Mouse (Mus musculus): ENCODE results near the gene Vmn1r197. TPM values are rescaled to one million over a fixed set of nuclear protein-coding genes. Genes with fewer than 3 reads are reported as not detected.
"Not testable (repeated sequence)": the region's sequence is repeated elsewhere in the genome, so short reads cannot be mapped to it uniquely, and the experiment has no call there.

Vmn1r197 gene
- not detected in 2 replicates for polyA plus RNA-seq (2014; fragmentation: Nextera tagmentation; extraction: Ambion mirVana)

- Histone ChIP-seq H3K4me2 (replicated peaks; ENCODE audit: low read depth, low read length) (no peak within 1 kb of the TSS), H3K4me3 (ENCODE audit: low read length) (no peak within 1 kb of the TSS), H3K9me3 (ENCODE audit: control insufficient read depth, low read length) (no peaks in the 10 kb centered on the region), H3K36me3 (ENCODE audit: control insufficient read depth, insufficient read depth, low read length) (no peaks in the 10 kb centered on the region), H3K27ac (ENCODE audit: low read depth, low read length) (no peak within 1 kb of the TSS), H3K9ac (ENCODE audit: low read depth, low read length) (no peak within 1 kb of the TSS), H3K27me3 (ENCODE audit: control insufficient read depth, insufficient read depth, low read length) (no peaks in the 10 kb centered on the region), H3K4me1 (ENCODE audit: control insufficient read depth, insufficient read depth, low read length) (no peaks in the 10 kb centered on the region)
- ATAC-seq (ENCODE audit: low FRiP score, low TSS enrichment), result no peak
These were observed at the start of gene Vmn1r197 for GRCm38 (mm10) chr13:22324289-22324688. Vmn1r197 (plus strand) TSS chr13:22324589.

DNA sequence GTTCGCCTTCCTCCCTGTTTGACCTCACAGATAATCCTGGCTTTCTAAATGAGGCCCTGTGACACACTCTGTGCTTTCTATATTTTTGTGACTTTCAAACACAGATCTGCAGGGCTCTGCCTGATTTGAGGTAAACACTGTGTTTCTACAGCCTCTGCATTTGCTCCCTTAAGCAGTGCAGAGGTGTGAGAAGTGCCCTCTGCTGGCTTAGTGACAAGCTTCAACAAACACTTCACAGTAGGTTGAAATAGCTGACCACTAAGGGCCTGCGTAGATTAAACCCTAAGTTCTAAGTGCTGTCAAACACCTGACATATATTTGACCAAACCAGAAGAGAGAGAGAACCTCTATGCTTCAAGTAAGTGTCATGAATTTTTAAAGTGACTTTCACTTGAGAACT lies 39.8 kb upstream of the Vmn1r197 start:
- ATAC-seq (ENCODE audit: low FRiP score, low TSS enrichment), result no peak

DNA sequence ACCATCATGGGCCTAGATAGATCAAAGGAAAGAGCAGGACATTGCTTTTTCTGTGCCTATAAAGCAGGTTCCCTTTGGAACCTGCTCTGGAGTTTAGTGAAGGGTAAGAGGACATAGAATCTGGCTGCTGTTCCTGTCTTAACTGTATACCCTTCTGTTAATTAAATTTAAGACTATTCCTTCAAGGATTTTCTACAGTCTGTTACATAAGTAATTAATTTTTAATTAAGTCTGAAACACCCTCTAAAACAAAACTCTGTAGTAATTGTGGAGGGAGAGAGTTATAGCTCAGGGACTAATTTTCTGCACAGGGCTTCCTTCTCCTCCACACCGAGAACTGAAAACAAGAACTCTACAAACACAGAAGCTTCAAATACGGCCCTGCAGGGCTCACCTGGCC lies 34.8 kb upstream of the Vmn1r197 start, which contains the start of gene Vmn1r196:
Gene Vmn1r196, plus strand, starts transcription at position 301 of the 400 bp plus-strand sequence.
- no peaks in the 10 kb centered on the region for H3K9me3 ChIP-seq (ENCODE audit: control insufficient read depth, low read length)
- H3K36me3 ChIP-seq (ENCODE audit: control insufficient read depth, insufficient read depth, low read length), result no peaks in the 10 kb centered on the region
- 79% methylated on average over 2 of the region's 2 CpGs for WGBS
- H3K27ac ChIP-seq (ENCODE audit: low read depth, low read length), result no peak within 1 kb of the TSS
- H3K27me3 ChIP-seq (ENCODE audit: control insufficient read depth, insufficient read depth, low read length), result no peaks in the 10 kb centered on the region
- no peak within 1 kb of the TSS for H3K4me3 ChIP-seq (ENCODE audit: low read length)
- ATAC-seq (ENCODE audit: low FRiP score, low TSS enrichment), result no peak
- H3K4me1 ChIP-seq (ENCODE audit: control insufficient read depth, insufficient read depth, low read length), result no peaks in the 10 kb centered on the region
- no peak within 1 kb of the TSS for H3K4me2 ChIP-seq (replicated peaks; ENCODE audit: low read depth, low read length)
- no peak within 1 kb of the TSS for H3K9ac ChIP-seq (ENCODE audit: low read depth, low read length)

More for the DNA sequence above, 39.8 kb upstream of the Vmn1r197 start:
- WGBS, result 63% methylated on average over 2 of the region's 2 CpGs
- H3K36me3 ChIP-seq (ENCODE audit: control insufficient read depth, insufficient read depth, low read length), result no peaks in the 10 kb centered on the region
- H3K4me2 ChIP-seq (replicated peaks; ENCODE audit: low read depth, low read length), result no peak overlapping the region
- no peak overlapping the region for H3K4me3 ChIP-seq (ENCODE audit: low read length)
- no peaks in the 10 kb centered on the region for H3K27me3 ChIP-seq (ENCODE audit: control insufficient read depth, insufficient read depth, low read length)
- H3K4me1 ChIP-seq (ENCODE audit: control insufficient read depth, insufficient read depth, low read length), result no peaks in the 10 kb centered on the region
- no peaks in the 10 kb centered on the region for H3K9me3 ChIP-seq (ENCODE audit: control insufficient read depth, low read length)
- H3K9ac ChIP-seq (ENCODE audit: low read depth, low read length), result no peak overlapping the region
- no peak overlapping the region for H3K27ac ChIP-seq (ENCODE audit: low read depth, low read length)

- ATAC-seq (ENCODE audit: low FRiP score, low TSS enrichment), result not testable (repeated sequence)
These were observed 16.3 kb upstream of the Vmn1r197 start for GRCm38 (mm10) chr13:22308075-22308474.

DNA sequence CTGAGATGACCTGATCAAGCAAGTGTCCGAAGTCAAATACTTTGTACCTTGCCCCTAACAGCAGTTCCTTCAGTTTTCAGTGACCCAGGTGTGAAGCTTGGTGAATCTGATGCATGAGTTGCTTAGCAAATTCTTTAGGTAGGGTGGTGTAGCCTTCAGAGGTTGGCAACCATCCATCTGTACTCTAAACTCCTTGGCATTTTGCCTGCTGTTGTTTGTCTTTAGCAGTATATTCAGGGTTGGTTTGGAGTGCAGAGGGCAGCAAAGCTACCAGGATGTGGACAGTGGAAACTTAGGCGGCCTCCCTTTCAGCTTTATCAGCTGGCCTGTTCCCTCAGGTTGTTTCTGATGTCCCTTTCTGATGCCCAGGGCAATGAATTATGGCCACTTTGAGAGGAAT lies 9.0 kb upstream of the Vmn1r197 start:
- Histone ChIP-seq H3K4me3 (ENCODE audit: low read length) (no peak overlapping the region), H3K27ac (ENCODE audit: low read depth, low read length) (no peak overlapping the region), H3K36me3 (ENCODE audit: control insufficient read depth, insufficient read depth, low read length) (no peaks in the 10 kb centered on the region), H3K4me1 (ENCODE audit: control insufficient read depth, insufficient read depth, low read length) (no peaks in the 10 kb centered on the region), H3K27me3 (ENCODE audit: control insufficient read depth, insufficient read depth, low read length) (no peaks in the 10 kb centered on the region), H3K4me2 (replicated peaks; ENCODE audit: low read depth, low read length) (no peak overlapping the region), H3K9me3 (ENCODE audit: control insufficient read depth, low read length) (no peaks in the 10 kb centered on the region), H3K9ac (ENCODE audit: low read depth, low read length) (no peak overlapping the region)
- no peak for ATAC-seq (ENCODE audit: low FRiP score, low TSS enrichment)
- WGBS, result 85% methylated on average over 2 of the region's 2 CpGs

More at GRCm38 (mm10) chr13:22308075-22308474, 16.3 kb upstream of the Vmn1r197 start:
- not testable (repeated sequence) for H3K36me3 ChIP-seq (ENCODE audit: control insufficient read depth, insufficient read depth, low read length); H3K27ac ChIP-seq (ENCODE audit: low read depth, low read length); H3K27me3 ChIP-seq (ENCODE audit: control insufficient read depth, insufficient read depth, low read length); H3K4me3 ChIP-seq (ENCODE audit: low read length); H3K4me1 ChIP-seq (ENCODE audit: control insufficient read depth, insufficient read depth, low read length); H3K9me3 ChIP-seq (ENCODE audit: control insufficient read depth, low read length); H3K9ac ChIP-seq (ENCODE audit: low read depth, low read length); H3K4me2 ChIP-seq (replicated peaks; ENCODE audit: low read depth, low read length)
- 98% methylated on average over 5 of the region's 5 CpGs for WGBS

GRCm38 (mm10) chr13:22317366-22317765 lies 7.0 kb upstream of the Vmn1r197 start:
- Histone ChIP-seq H3K4me3 (ENCODE audit: low read length) (no peak overlapping the region), H3K36me3 (ENCODE audit: control insufficient read depth, insufficient read depth, low read length) (no peaks in the 10 kb centered on the region), H3K4me1 (ENCODE audit: control insufficient read depth, insufficient read depth, low read length) (no peaks in the 10 kb centered on the region), H3K9me3 (ENCODE audit: control insufficient read depth, low read length) (no peaks in the 10 kb centered on the region), H3K27me3 (ENCODE audit: control insufficient read depth, insufficient read depth, low read length) (no peaks in the 10 kb centered on the region), H3K27ac (ENCODE audit: low read depth, low read length) (no peak overlapping the region), H3K4me2 (replicated peaks; ENCODE audit: low read depth, low read length) (no peak overlapping the region), H3K9ac (ENCODE audit: low read depth, low read length) (no peak overlapping the region)
- no peak for ATAC-seq (ENCODE audit: low FRiP score, low TSS enrichment)
- WGBS, result 85% methylated on average over 2 of the region's 2 CpGs

- Histone ChIP-seq H3K27me3 (ENCODE audit: control insufficient read depth, insufficient read depth, low read length) (no peaks in the 10 kb centered on the region), H3K36me3 (ENCODE audit: control insufficient read depth, insufficient read depth, low read length) (no peaks in the 10 kb centered on the region), H3K4me2 (replicated peaks; ENCODE audit: low read depth, low read length) (no peak overlapping the region), H3K4me1 (ENCODE audit: control insufficient read depth, insufficient read depth, low read length) (no peaks in the 10 kb centered on the region), H3K9me3 (ENCODE audit: control insufficient read depth, low read length) (no peaks in the 10 kb centered on the region), H3K9ac (ENCODE audit: low read depth, low read length) (no peak overlapping the region), H3K27ac (ENCODE audit: low read depth, low read length) (no peak overlapping the region), H3K4me3 (ENCODE audit: low read length) (no peak overlapping the region)
- no peak for ATAC-seq (ENCODE audit: low FRiP score, low TSS enrichment)
These were observed 4.3 kb upstream of the Vmn1r197 start for GRCm38 (mm10) chr13:22320091-22320490.

DNA sequence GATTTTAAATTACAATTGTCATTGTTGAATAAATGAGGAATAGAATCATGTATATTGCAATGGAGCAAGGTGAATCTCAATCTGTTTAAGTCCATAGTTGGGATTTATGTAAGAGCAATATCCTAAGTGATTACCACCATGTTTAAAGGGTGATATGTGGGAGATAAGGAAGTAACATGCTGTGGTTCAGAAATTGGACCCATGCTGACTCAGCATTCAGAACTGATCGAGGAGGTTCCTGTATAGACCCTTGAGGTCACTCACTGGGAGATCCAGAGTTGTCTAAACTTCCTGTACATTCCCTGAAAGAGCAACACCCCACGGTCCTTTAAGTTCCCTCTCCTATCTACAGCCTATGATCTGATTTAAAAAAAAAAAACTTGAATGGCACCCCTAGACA lies 8.9 kb downstream of the Vmn1r197 start:
- H3K27me3 ChIP-seq (ENCODE audit: control insufficient read depth, insufficient read depth, low read length), result no peaks in the 10 kb centered on the region
- 63% methylated on average over 2 of the region's 2 CpGs for WGBS
- no peak for ATAC-seq (ENCODE audit: low FRiP score, low TSS enrichment)

GRCm38 (mm10) chr13:22335565-22335964 lies 11.2 kb downstream of the Vmn1r197 start:
- ATAC-seq (ENCODE audit: low FRiP score, low TSS enrichment), result no peak
- Histone ChIP-seq H3K27me3 (ENCODE audit: control insufficient read depth, insufficient read depth, low read length) (no peaks in the 10 kb centered on the region), H3K4me1 (ENCODE audit: control insufficient read depth, insufficient read depth, low read length) (no peaks in the 10 kb centered on the region), H3K4me3 (ENCODE audit: low read length) (no peak overlapping the region), H3K9me3 (ENCODE audit: control insufficient read depth, low read length) (no peaks in the 10 kb centered on the region), H3K9ac (ENCODE audit: low read depth, low read length) (no peak overlapping the region), H3K27ac (ENCODE audit: low read depth, low read length) (no peak overlapping the region), H3K4me2 (replicated peaks; ENCODE audit: low read depth, low read length) (no peak overlapping the region), H3K36me3 (ENCODE audit: control insufficient read depth, insufficient read depth, low read length) (no peaks in the 10 kb centered on the region)
- 83% methylated on average over 1 of the region's 1 CpGs for WGBS

More for the DNA sequence above, 8.9 kb downstream of the Vmn1r197 start:
- H3K36me3 ChIP-seq (ENCODE audit: control insufficient read depth, insufficient read depth, low read length), result no peaks in the 10 kb centered on the region
- no peak overlapping the region for H3K4me3 ChIP-seq (ENCODE audit: low read length)
- no peak overlapping the region for H3K4me2 ChIP-seq (replicated peaks; ENCODE audit: low read depth, low read length)
- no peaks in the 10 kb centered on the region for H3K9me3 ChIP-seq (ENCODE audit: control insufficient read depth, low read length)
- H3K4me1 ChIP-seq (ENCODE audit: control insufficient read depth, insufficient read depth, low read length), result no peaks in the 10 kb centered on the region
- H3K27ac ChIP-seq (ENCODE audit: low read depth, low read length), result no peak overlapping the region
- no peak overlapping the region for H3K9ac ChIP-seq (ENCODE audit: low read depth, low read length)

All from kidney, embryonic 14.5 days (tissue).